Mouse (Mus musculus) C2C12 (cell line): ENCODE measurements around the gene Dnase1l2. TPM values are rescaled to one million over a fixed set of nuclear protein-coding genes. Genes with fewer than 3 reads are reported as not detected.

Source experiments
- H3K27me3 ChIP-seq: one replicate; pipeline ENCODE4 v1.6.1; 2011; ENCODE audit not compliant: control insufficient read depth, insufficient read depth, insufficient read length
- H3K36me3 ChIP-seq: one replicate; pipeline ENCODE4 v1.6.1; 2011; ENCODE audit not compliant: control insufficient read depth, insufficient read depth
- H3K4me3 ChIP-seq: one replicate; pipeline ENCODE4 v1.5.1; 2011; ENCODE audit warnings: mild to moderate bottlenecking, control low read depth; ENCODE audit not compliant: poor library complexity, insufficient read depth, severe bottlenecking
- H3K79me2 ChIP-seq: one replicate; pipeline ENCODE4 v1.6.1; 2011; ENCODE audit not compliant: control insufficient read depth, insufficient read depth
- H3K79me3 ChIP-seq: one replicate; pipeline ENCODE4 v1.6.1; 2011; ENCODE audit warnings: low read depth, control low read depth
- H3ac ChIP-seq: one replicate; pipeline ENCODE3; 2011; ENCODE audit warnings: low read depth; ENCODE audit not compliant: control insufficient read depth, insufficient read length
- CEBPB ChIP-seq: IDR thresholded peaks from one replicate; pipeline ENCODE4 v1.6.1; 2011; ENCODE audit warnings: low read depth, mild to moderate bottlenecking, control low read depth, moderate library complexity
- CTCF ChIP-seq: IDR thresholded peaks from one replicate; pipeline ENCODE4 v1.5.1; 2011; ENCODE audit not compliant: control insufficient read depth, insufficient read depth, insufficient read length
- FOSL1 ChIP-seq: IDR thresholded peaks from one replicate; pipeline ENCODE4 v1.8.0; 2011; ENCODE audit warnings: mild to moderate bottlenecking, low read length; ENCODE audit not compliant: poor library complexity, insufficient read depth, severe bottlenecking
- MAX ChIP-seq: IDR thresholded peaks from one replicate; pipeline ENCODE4 v1.6.1; 2011; ENCODE audit warnings: mild to moderate bottlenecking, control low read depth
- MYOD1 ChIP-seq: IDR thresholded peaks from one replicate; pipeline ENCODE4 v1.6.1; 2011; ENCODE audit warnings: low read depth; ENCODE audit not compliant: control insufficient read depth, insufficient read length
- MYOG ChIP-seq: IDR thresholded peaks from one replicate; pipeline ENCODE4 v1.6.1; 2011; ENCODE audit not compliant: control insufficient read depth, insufficient read length; ENCODE audit errors: extremely low read depth
- USF1 ChIP-seq: IDR thresholded peaks from one replicate; pipeline ENCODE4 v1.6.1; 2011; ENCODE audit warnings: low read depth, mild to moderate bottlenecking, control low read depth, moderate library complexity
- polyA plus RNA-seq: library from polyadenylated mRNA; unstranded; fragments of >200 nt; fragmentation: generic; extraction: Trizol; gene quantifications from one replicate; pipeline ENCODE4 v1.2.1, GENCODE M21; 2012; ENCODE audit warnings: missing spikeins

Gene Dnase1l2
- polyA plus RNA-seq, 1 experiment = 0.68 TPM

DNA sequence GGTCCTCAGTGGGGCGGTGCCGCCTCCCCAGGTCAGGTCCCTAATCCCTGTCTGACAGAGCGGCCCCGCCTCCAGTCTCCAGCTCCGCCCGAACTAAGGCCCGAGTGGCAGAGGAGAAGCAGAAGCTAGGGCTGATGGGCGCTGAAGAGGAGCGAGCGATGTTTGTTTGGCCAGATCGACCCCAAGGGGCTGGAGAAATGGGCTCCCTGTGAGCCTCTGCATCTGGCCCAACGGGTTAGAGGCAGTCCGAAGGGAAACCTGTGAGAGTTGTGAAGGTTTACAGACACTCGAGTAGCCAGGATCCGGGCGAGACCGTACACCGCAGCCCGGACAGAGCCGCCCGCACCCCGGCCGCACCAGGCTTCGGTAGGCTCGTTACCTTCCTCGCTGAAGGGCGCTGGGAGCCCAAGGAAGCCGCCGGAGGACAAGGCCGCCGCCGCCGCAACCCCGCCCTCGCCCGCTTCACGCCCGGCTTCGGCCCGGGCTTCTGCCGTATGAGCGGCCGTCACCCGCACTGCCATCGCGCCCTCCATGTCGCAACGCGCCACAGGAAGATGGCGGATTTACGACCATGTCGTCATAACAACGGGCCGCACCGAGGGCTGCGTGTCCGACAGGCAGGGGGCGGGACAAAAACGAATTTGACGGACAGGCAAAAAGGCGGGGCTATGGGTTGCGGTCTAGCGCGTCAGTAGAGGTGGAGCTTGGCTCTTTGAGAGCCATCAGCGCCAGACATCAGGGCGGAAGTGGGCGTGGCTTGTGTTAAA, 12.0 kb upstream of the Dnase1l2 start:
- peak overlapping the region; percentile 79 for H3K4me3 ChIP-seq
- no peak for TF ChIP-seq FOSL1
- peak; percentile 79 for TF ChIP-seq CEBPB
- peak; percentile 79 for TF ChIP-seq MAX
- no peaks in the 10 kb centered on the region for H3K27me3 ChIP-seq
- H3K79me2 ChIP-seq = peaks cover 43% of the 10 kb centered on the region
- peaks cover 19% of the 10 kb centered on the region for H3K79me3 ChIP-seq
- H3K36me3 ChIP-seq = peaks cover 14% of the 10 kb centered on the region
- peak overlapping the region; percentile 80 for H3ac ChIP-seq

DNA sequence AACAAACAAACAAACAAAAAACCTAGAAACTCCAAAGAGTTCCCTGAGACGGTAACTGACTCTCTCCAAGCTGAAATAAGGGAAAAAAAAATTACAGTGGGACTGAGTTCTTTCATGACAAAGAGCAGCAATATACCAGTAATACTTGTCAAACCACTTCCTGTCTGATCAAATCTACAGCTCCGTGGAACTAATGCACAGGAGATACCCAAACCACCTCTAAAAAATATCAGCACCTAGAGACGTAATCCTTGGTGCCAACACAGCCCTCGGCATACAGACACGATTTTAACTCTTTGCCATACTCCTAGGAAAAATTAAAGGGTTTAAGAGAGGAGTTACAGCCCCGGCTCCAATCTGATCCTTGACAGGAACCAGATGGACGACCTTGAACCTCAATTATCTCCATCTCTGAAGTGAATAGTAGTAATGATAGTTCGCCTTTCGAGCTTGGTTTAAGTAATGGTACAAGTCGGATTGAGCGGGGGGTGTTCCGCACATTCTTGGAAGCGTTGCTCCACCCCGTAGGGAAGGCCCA, 11.4 kb upstream of the Dnase1l2 start:
- TF ChIP-seq MYOG = no peak
- TF ChIP-seq CEBPB = no peak
- TF ChIP-seq MYOD1 = no peak
- TF ChIP-seq CTCF = no peak
- TF ChIP-seq MAX = no peak
- no peak for TF ChIP-seq USF1
- TF ChIP-seq FOSL1 = no peak
- Histone ChIP-seq H3K79me3 (peaks cover 19% of the 10 kb centered on the region), H3K79me2 (peaks cover 43% of the 10 kb centered on the region), H3K27me3 (no peaks in the 10 kb centered on the region), H3ac (no peak overlapping the region), H3K4me3 (peak overlapping the region; percentile 79), H3K36me3 (peaks cover 17% of the 10 kb centered on the region)

DNA sequence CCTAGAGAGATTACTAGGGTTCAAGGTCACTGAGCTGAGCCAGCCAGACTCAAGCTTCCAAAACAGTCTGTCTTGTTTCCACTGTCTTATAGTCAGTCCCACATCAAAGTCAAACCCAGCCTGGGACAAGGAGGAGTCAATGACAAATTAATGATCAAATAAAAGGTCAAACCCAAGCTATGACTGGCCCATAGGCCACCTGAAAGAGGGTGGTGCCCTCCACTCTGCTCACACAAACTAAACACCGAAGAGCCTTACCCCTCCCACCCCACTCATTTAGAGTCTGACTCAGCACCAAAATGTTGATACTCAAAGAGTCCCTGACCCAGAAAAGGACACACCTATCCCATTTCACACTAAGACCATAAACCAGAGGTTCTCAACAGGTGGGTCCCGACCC, 10.5 kb upstream of the Dnase1l2 start:
- no peak for TF ChIP-seq FOSL1
- Histone ChIP-seq H3K36me3 (peaks cover 17% of the 10 kb centered on the region), H3ac (no peak overlapping the region), H3K79me3 (peaks cover 19% of the 10 kb centered on the region), H3K4me3 (no peak overlapping the region), H3K27me3 (no peaks in the 10 kb centered on the region), H3K79me2 (peaks cover 43% of the 10 kb centered on the region)

DNA sequence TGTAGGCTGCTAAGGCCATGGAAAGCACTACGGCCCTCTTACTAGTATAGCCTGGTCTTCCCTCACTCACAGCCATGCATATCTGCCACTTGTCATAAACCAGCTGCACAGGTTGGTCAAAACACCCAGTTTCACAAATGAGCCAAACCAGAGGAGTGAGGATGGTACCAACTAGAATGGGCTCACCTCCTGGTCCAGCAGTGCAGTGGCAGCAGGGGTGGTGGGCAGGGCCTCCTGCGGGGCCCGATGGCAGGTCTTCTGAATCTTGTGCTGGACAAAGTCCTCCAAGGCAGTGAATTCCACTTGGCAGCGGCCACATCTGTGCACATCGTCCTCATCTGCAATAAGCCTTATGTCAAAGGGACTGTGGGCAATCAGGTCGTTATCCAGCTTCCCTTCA, 8.3 kb upstream of the Dnase1l2 start:
- Histone ChIP-seq H3ac (no peak overlapping the region), H3K79me2 (peaks cover 38% of the 10 kb centered on the region), H3K27me3 (no peaks in the 10 kb centered on the region), H3K79me3 (peaks cover 17% of the 10 kb centered on the region), H3K36me3 (peaks cover 25% of the 10 kb centered on the region), H3K4me3 (no peak overlapping the region)
- TF ChIP-seq USF1 = no peak
- TF ChIP-seq CTCF = no peak
- TF ChIP-seq MYOG = no peak
- no peak for TF ChIP-seq CEBPB
- TF ChIP-seq FOSL1 = no peak
- no peak for TF ChIP-seq MAX
- TF ChIP-seq MYOD1 = no peak

DNA sequence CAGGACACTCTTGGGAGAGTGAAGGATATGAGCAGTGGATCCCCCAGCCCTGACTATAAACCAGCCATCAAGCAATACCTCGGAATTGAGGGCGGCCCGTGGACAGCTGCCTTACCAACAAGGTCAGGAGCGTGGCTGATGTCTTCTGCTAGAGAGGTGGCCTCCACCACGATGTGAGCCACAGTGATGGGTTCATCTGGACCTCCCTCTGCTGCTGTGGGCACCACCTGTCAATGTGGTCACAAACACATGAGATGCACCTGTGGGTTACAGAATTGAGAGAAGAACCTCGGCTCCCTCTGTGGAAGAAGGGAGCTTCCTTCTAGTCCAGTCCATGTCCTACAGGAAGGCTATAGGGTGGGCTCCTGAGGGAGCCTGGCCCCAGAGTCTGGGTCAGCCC, 6.6 kb upstream of the Dnase1l2 start:
- TF ChIP-seq FOSL1 (no peak), MYOG (no peak)
- no peak overlapping the region for H3ac ChIP-seq
- H3K79me3 ChIP-seq = peaks cover 14% of the 10 kb centered on the region
- H3K79me2 ChIP-seq = peaks cover 33% of the 10 kb centered on the region
- no peak overlapping the region for H3K4me3 ChIP-seq
- H3K27me3 ChIP-seq = no peaks in the 10 kb centered on the region
- peaks cover 34% of the 10 kb centered on the region for H3K36me3 ChIP-seq

DNA sequence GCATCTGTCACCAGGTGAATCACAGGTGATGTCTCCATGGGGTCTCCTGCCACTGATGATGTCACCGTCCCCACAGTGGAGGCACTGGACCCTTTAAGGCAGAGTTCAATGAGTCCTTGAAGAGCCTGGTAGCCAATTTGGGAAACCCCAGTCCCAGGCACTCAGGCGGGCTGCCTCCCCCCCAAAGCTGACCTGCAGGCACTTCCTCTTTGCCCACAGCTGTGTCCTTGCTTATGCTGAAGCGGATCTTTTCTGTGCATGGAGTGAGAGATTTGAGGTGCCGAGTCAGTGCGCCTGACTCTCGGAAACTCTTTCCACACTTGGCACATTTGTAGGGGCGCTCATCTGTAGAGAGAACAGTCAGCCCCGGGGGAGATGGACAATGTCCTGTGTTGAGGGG, 3.7 kb upstream of the Dnase1l2 start:
- peaks cover 4% of the 10 kb centered on the region for H3K79me2 ChIP-seq
- no peak overlapping the region for H3K4me3 ChIP-seq
- TF ChIP-seq CTCF (no peak), MYOD1 (no peak), FOSL1 (no peak), CEBPB (no peak), USF1 (no peak), MYOG (no peak), MAX (no peak)
- H3ac ChIP-seq = no peak overlapping the region
- no peaks in the 10 kb centered on the region for H3K27me3 ChIP-seq
- H3K36me3 ChIP-seq = peaks cover 44% of the 10 kb centered on the region
- H3K79me3 ChIP-seq = no peaks in the 10 kb centered on the region
